Mouse (Mus musculus): ENCODE data around the gene Dlgap4. TPM values are rescaled to one million over a fixed set of nuclear protein-coding genes. Genes with fewer than 3 reads are reported as not detected.
A peak's percentile ranks its signal among the peaks of the same experiment; 100 is the strongest.

Gene Dlgap4
- polyA plus RNA-seq, 1 experiment from 2014 or later = 160 TPM

DNA sequence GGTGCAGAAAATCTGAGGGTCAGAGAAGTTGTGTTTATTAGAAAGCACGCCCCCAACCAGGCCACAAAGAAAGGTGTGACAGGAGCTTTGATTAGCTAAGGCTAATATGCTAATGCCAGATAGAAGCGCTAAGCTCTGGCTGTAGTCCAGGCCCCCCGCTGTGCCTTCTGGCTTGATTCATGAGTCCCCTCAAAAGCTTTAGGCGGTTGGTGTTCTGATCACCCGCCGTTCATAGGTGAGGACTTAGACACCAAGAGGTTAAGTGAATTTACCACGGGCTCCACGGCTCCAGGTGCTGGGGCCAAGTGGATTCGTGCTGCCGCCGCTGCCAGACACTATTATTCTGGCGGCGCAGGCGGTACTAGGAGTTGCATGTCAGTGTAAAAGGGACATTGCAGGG, 75.1 kb downstream of the Dlgap4 start:
- Histone ChIP-seq H3K4me1 (ENCODE audit: control insufficient read depth, insufficient read depth, low read length) (no peaks in the 10 kb centered on the region), H3K27me3 (ENCODE audit: control insufficient read depth, insufficient read depth, low read length) (no peaks in the 10 kb centered on the region), H3K36me3 (ENCODE audit: control insufficient read depth, insufficient read depth, low read length) (no peaks in the 10 kb centered on the region), H3K9me3 (ENCODE audit: control insufficient read depth, low read length) (no peaks in the 10 kb centered on the region), H3K9ac (ENCODE audit: low read length) (no peak overlapping the region), H3K4me3 (ENCODE audit: low read depth, low read length) (no peak overlapping the region), H3K27ac (ENCODE audit: low read depth, low read length) (no peak overlapping the region), H3K4me2 (ENCODE audit: low read depth) (no peak overlapping the region)
- ATAC-seq (ENCODE audit: insufficient read depth, low FRiP score, low TSS enrichment) (0 out of 2 replicates have a peak, but pooled peaks have one; percentile 35), DNase-seq (ENCODE audit: low spot score) (peak; percentile 63)
- WGBS = 4% methylated on average over 14 of the region's 14 CpGs

DNA sequence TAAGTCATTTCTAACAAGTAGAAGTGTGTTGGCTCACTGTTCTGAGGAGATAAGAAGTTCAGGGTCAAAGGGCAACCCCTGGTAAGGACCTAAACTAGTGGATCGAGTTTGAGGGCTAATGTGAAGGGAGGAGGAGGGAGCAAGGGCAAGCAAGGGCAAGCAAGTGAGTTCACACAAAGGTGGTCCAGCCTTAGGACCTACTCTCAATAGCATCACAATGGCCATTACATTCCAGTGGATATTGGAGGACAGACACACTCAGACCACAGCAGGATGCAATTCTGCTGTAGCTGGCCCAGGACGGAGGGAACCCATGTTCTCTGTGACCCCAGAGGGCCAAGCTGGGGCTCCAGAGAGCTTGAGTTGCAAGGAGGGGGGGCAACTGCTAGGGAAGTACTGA, 77.3 kb downstream of the Dlgap4 start:
- Histone ChIP-seq H3K27ac (ENCODE audit: low read depth, low read length) (no peak overlapping the region), H3K27me3 (ENCODE audit: control insufficient read depth, insufficient read depth, low read length) (no peaks in the 10 kb centered on the region), H3K9ac (ENCODE audit: low read length) (no peak overlapping the region), H3K36me3 (ENCODE audit: control insufficient read depth, insufficient read depth, low read length) (no peaks in the 10 kb centered on the region), H3K4me1 (ENCODE audit: control insufficient read depth, insufficient read depth, low read length) (no peaks in the 10 kb centered on the region), H3K4me2 (ENCODE audit: low read depth) (no peak overlapping the region), H3K4me3 (ENCODE audit: low read depth, low read length) (no peak overlapping the region), H3K9me3 (ENCODE audit: control insufficient read depth, low read length) (no peaks in the 10 kb centered on the region)
- 23% methylated on average over 2 of the region's 2 CpGs for WGBS
- ATAC-seq (ENCODE audit: insufficient read depth, low FRiP score, low TSS enrichment) = no peak
- no peak for DNase-seq (ENCODE audit: low spot score)

DNA sequence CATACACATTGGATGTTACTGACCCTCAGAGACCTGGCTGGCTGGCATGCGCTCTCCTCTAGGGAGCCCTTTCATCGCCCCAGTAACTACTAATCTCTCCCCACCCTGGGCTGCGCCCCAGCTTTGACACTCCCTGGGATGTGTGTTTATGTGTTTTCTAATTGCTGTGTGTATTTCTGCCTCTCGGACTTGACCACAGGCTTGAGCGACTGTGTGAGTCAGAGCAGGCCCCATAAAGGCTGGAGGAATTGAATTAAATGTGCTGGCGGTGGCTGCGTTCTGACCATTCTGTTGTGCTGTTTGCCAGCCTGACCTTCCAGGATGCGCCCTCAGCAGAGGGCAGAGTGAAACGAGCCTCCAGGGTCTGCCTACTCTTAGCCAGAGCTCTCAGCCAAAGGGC, 78.2 kb downstream of the Dlgap4 start:
- DNase-seq (ENCODE audit: low spot score) = no peak
- no peak overlapping the region for H3K27ac ChIP-seq (ENCODE audit: low read depth, low read length)
- no peak for ATAC-seq (ENCODE audit: insufficient read depth, low FRiP score, low TSS enrichment)
- no peak overlapping the region for H3K4me3 ChIP-seq (ENCODE audit: low read depth, low read length)
- no peak overlapping the region for H3K9ac ChIP-seq (ENCODE audit: low read length)
- H3K4me1 ChIP-seq (ENCODE audit: control insufficient read depth, insufficient read depth, low read length) = no peaks in the 10 kb centered on the region
- WGBS = 62% methylated on average over 9 of the region's 9 CpGs
- H3K4me2 ChIP-seq (ENCODE audit: low read depth) = no peak overlapping the region
- no peaks in the 10 kb centered on the region for H3K27me3 ChIP-seq (ENCODE audit: control insufficient read depth, insufficient read depth, low read length)
- H3K36me3 ChIP-seq (ENCODE audit: control insufficient read depth, insufficient read depth, low read length) = no peaks in the 10 kb centered on the region
- H3K9me3 ChIP-seq (ENCODE audit: control insufficient read depth, low read length) = no peaks in the 10 kb centered on the region

DNA sequence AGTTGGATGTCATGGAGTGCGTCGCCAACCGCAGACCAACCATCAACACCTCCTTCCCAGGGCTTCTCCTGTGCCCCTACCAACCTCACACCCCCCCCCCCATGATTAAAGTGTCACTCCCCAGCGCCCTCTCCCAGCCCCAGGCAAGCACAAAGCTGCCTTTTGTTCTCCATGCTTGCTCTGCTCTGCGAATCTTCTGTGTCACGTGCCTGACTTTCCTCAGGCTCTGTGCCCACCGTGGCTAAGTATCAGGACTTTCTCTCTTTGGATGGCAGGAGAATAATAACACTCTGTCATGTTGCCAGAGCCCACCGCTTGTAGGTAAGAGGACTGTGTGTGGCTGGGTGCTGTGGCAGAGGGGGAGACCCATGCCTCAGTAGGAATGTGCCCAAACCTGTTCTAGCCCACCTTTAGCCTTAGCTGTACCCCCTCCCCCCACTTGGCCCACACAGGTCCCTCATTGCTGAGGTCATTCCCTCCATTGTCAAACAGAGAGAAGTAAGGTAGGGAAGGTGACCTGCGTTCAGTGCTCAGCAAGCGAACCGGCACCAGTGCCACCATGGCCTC, 79.8 kb downstream of the Dlgap4 start:
- ATAC-seq (ENCODE audit: insufficient read depth, low FRiP score, low TSS enrichment) = no peak
- H3K9ac ChIP-seq (ENCODE audit: low read length) = no peak overlapping the region
- no peak overlapping the region for H3K27ac ChIP-seq (ENCODE audit: low read depth, low read length)
- WGBS = 70% methylated on average over 11 of the region's 11 CpGs
- no peaks in the 10 kb centered on the region for H3K27me3 ChIP-seq (ENCODE audit: control insufficient read depth, insufficient read depth, low read length)
- peaks cover 4% of the 10 kb centered on the region; the same call in 1 of the 2 replicates for H3K4me1 ChIP-seq (ENCODE audit: control insufficient read depth, insufficient read depth, low read length)
- H3K9me3 ChIP-seq (ENCODE audit: control insufficient read depth, low read length) = no peaks in the 10 kb centered on the region
- no peak overlapping the region for H3K4me2 ChIP-seq (ENCODE audit: low read depth)
- H3K4me3 ChIP-seq (ENCODE audit: low read depth, low read length) = no peak overlapping the region
- DNase-seq (ENCODE audit: low spot score) = no peak
- no peaks in the 10 kb centered on the region for H3K36me3 ChIP-seq (ENCODE audit: control insufficient read depth, insufficient read depth, low read length)

DNA sequence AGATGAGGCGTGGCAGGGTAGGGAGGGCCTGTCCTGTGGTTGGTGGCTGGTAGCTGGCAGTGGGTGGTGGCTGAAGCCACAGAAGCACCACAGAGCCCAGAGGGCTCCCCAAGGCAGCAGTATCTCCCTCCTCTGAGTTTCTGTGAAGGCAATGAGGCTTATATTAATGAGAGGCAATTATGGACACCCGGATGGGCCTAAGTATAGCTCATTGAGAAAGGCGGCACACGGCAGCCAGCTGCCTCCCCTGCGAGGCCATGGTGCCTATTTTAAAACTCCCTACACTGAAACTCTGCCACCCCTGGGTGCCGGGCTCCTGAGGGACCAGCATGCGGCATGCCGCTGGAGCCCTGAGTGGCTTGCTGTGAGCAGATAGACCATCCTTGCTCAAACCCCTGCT, 83.8 kb downstream of the Dlgap4 start:
- WGBS = 68% methylated on average over 8 of the region's 8 CpGs
- DNase-seq (ENCODE audit: low spot score) (no peak), ATAC-seq (ENCODE audit: insufficient read depth, low FRiP score, low TSS enrichment) (no peak)
- H3K27ac ChIP-seq (ENCODE audit: low read depth, low read length) = no peak overlapping the region
- H3K9me3 ChIP-seq (ENCODE audit: control insufficient read depth, low read length) = no peaks in the 10 kb centered on the region
- H3K27me3 ChIP-seq (ENCODE audit: control insufficient read depth, insufficient read depth, low read length) = no peaks in the 10 kb centered on the region
- H3K4me3 ChIP-seq (ENCODE audit: low read depth, low read length) = no peak overlapping the region
- no peak overlapping the region for H3K9ac ChIP-seq (ENCODE audit: low read length)
- no peaks in the 10 kb centered on the region for H3K36me3 ChIP-seq (ENCODE audit: control insufficient read depth, insufficient read depth, low read length)
- no peak overlapping the region for H3K4me2 ChIP-seq (ENCODE audit: low read depth)
- peaks cover 4% of the 10 kb centered on the region; the same call in 1 of the 2 replicates for H3K4me1 ChIP-seq (ENCODE audit: control insufficient read depth, insufficient read depth, low read length)

DNA sequence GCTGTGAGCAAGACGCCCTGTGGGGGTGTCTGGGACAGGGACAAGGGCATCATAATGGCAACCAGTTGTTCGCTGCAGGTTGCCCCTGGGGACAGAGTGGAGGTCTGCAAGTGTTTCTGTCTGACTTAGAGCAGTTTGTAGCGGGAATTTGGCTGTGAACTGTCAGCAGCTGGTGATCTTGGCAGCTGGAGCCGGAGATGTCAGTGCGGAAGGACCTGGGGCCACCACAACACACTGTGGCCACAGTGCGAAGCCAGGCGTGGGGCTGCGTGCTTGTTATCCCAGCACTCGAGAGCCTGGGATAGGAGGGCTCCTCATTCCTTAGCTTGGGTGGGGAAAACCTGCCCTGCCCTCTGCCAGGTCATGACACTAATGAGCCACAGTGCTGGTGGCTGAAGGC, 84.7 kb downstream of the Dlgap4 start:
- ATAC-seq (ENCODE audit: insufficient read depth, low FRiP score, low TSS enrichment) = no peak
- peaks cover 4% of the 10 kb centered on the region; the same call in 1 of the 2 replicates for H3K4me1 ChIP-seq (ENCODE audit: control insufficient read depth, insufficient read depth, low read length)

DNA sequence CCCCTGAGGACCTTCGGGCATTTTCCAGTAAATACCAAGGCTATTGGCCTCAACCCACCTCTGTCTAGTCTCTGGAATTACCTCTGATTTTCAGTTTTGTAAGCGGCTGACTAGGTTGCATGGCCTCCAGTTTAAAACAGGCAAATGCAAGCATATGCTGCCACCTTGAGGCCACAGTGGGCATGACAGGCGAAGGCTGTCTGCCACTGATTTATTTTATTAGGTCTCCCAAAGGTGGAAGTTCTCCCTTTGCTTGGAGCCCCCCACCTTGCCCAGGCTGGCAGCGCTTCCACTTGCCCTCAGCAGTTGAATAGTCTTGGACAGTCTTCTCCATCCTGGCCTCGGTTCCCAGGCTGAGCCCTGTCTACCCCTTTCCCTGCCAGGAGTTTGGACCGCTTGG, 92.0 kb downstream of the Dlgap4 start:
- WGBS = 19% methylated on average over 6 of the region's 6 CpGs
- Histone ChIP-seq H3K9me3 (ENCODE audit: control insufficient read depth, low read length) (no peaks in the 10 kb centered on the region), H3K4me1 (ENCODE audit: control insufficient read depth, insufficient read depth, low read length) (no peaks in the 10 kb centered on the region), H3K36me3 (ENCODE audit: control insufficient read depth, insufficient read depth, low read length) (no peaks in the 10 kb centered on the region), H3K27ac (ENCODE audit: low read depth, low read length) (no peak overlapping the region), H3K4me3 (ENCODE audit: low read depth, low read length) (no peak overlapping the region), H3K27me3 (ENCODE audit: control insufficient read depth, insufficient read depth, low read length) (no peaks in the 10 kb centered on the region), H3K9ac (ENCODE audit: low read length) (no peak overlapping the region), H3K4me2 (ENCODE audit: low read depth) (no peak overlapping the region)
- ATAC-seq (ENCODE audit: insufficient read depth, low FRiP score, low TSS enrichment) = no peak
- peak; percentile 81 for DNase-seq (ENCODE audit: low spot score)

More for the DNA sequence above, 84.7 kb downstream of the Dlgap4 start:
- Histone ChIP-seq H3K4me3 (ENCODE audit: low read depth, low read length) (no peak overlapping the region), H3K36me3 (ENCODE audit: control insufficient read depth, insufficient read depth, low read length) (no peaks in the 10 kb centered on the region), H3K27me3 (ENCODE audit: control insufficient read depth, insufficient read depth, low read length) (no peaks in the 10 kb centered on the region), H3K27ac (ENCODE audit: low read depth, low read length) (no peak overlapping the region), H3K9me3 (ENCODE audit: control insufficient read depth, low read length) (no peaks in the 10 kb centered on the region), H3K4me2 (ENCODE audit: low read depth) (no peak overlapping the region), H3K9ac (ENCODE audit: low read length) (no peak overlapping the region)
- 75% methylated on average over 9 of the region's 9 CpGs for WGBS
- DNase-seq (ENCODE audit: low spot score) = no peak

DNA sequence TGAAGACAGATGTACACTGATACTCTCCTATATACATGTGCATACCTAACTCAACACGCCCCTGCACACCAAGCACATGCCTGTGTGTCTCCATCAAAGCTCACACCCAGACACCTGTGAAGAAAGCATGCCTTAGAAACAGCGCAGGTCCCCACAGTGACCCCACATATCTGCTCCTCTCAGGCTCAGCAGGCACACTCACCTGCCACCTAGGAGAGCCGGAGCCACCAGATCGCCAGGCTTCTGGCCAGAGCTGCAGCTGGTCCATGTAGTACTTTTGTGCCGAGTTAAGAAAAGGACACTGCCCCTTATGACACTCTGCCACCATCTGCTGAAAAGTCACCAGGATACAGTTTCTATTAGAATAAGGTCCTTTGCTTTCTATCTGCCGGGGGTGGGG, 103.2 kb downstream of the Dlgap4 start:
- Histone ChIP-seq H3K27me3 (ENCODE audit: control insufficient read depth, insufficient read depth, low read length) (no peaks in the 10 kb centered on the region), H3K4me2 (ENCODE audit: low read depth) (no peak overlapping the region), H3K27ac (ENCODE audit: low read depth, low read length) (no peak overlapping the region), H3K4me1 (ENCODE audit: control insufficient read depth, insufficient read depth, low read length) (peaks cover 8% of the 10 kb centered on the region; the same call in 1 of the 2 replicates), H3K36me3 (ENCODE audit: control insufficient read depth, insufficient read depth, low read length) (no peaks in the 10 kb centered on the region), H3K9me3 (ENCODE audit: control insufficient read depth, low read length) (no peaks in the 10 kb centered on the region), H3K4me3 (ENCODE audit: low read depth, low read length) (no peak overlapping the region), H3K9ac (ENCODE audit: low read length) (no peak overlapping the region)
- DNase-seq (ENCODE audit: low spot score) (no peak), ATAC-seq (ENCODE audit: insufficient read depth, low FRiP score, low TSS enrichment) (no peak)
- WGBS = 80% methylated on average over 6 of the region's 6 CpGs

Measured in neural tube, embryonic 11.5 days (tissue).